Mouse (Mus musculus) gastrocnemius, adult 8-10 months (tissue): ENCODE measurements around the gene Tcf12. TPM values are rescaled to one million over a fixed set of nuclear protein-coding genes. Genes with fewer than 3 reads are reported as not detected.
A peak's percentile ranks its signal among the peaks of the same experiment; 100 is the strongest.

Experiments
- DNase-seq, 2 experiments: peaks; one replicate each; pipeline ENCODE4 v3.0.0; 2022; ENCODE audit warnings: low spot score in 2 of 2
- total RNA-seq, 4 experiments: library from RNA; stranded (reverse); gene quantifications; 2 replicates each; pipeline ENCODE4 v1.2.4; 2022

Tcf12 gene
- total RNA-seq, 4 experiments from 2014 or later = 16.6 to 26.1 (median 23.5) TPM

DNA sequence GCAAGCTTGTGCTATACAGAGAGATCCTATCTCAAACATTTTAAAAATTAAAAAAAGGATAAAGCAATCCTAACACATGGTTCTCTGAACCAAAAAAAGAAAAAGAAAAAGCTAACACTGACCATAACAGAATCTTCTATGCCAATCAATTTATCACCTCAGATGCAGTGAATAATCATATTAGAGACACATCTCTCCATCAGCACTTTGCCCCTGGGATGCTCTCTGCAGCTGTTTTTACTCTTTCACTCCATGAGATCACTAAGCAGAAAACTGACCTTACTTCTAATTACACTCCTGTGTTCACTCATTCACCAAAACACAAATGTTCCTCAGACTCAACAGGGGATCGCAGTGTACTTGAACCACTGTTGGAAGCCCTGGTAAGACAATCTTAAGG lies 128.8 kb downstream of the Tcf12 start:
- DNase-seq = no peak

DNA sequence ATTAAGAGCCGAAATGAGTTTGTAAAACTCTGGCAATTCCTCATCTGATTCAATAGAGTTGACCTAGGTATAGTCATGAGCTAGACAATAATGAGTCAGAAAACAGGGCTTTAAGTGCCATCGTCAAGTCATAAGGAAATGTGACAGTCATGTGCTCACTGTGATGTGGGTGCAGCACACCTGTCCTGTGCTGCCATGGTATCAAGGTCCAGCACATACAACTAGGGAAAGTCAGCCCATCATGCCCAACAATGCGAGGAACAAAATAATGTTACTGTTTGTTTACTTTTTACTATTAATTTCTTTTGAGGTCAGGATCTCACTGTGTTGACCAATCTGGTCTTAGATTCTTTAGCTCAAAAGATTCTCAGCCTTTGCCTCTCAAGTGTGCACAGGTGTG lies 130.6 kb downstream of the Tcf12 start:
- DNase-seq = no peak

DNA sequence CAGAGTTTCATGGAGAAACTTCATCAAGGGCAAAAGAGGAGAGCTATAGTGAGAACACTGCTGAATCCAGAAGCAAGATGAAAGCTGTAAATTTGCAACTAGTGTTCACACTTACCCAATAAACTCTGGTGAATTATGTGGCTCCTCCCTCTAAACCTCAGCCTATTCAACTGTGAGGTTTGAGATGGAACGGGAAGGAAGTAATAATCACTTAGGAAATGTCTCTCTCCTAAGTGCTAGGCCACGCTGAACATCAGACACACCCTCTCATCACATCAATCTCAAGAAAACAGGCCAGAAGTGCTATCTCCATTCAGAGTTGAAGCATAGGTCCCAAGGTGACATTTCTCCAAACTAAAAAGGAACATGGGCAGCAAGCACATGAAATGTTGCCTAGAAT lies 131.1 kb downstream of the Tcf12 start:
- no peak for DNase-seq

DNA sequence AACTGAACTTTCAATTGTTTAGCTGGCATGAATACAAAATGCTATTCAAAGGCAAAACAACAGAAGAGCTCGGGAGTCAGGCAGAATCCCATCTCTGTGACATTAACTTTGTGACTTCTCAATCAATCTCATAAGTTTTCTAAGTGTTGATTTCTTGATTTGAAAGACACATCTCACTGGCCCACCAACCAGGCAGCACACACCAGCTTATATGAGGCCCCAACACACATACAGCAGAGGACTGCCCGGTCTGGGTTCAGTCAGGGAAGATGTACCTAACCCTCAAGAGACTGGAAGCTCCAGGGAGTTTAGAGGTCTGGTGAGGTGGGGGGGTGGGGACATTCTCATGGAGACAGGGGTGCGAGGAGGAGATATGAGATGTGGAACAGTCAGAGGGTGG lies 132.8 kb downstream of the Tcf12 start:
- DNase-seq = no peak

DNA sequence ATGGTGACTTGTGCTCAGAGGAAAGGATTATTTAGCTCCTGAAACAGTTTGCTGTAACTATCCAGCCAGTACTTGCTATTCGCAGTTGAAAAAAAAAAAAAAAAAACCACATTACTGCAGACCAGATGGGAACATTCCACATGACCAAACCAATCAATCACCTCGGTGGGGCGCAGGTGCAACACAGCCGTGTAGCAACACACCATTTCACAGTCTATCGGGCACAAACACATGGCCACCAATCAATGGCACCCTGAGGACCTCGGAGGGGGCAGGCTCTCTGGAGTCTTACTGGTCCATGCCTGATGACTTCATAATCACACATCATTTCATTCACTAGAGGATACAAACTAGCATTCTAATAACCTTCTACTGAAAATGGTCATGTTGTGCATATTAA lies 135.6 kb downstream of the Tcf12 start:
- DNase-seq = no peak

DNA sequence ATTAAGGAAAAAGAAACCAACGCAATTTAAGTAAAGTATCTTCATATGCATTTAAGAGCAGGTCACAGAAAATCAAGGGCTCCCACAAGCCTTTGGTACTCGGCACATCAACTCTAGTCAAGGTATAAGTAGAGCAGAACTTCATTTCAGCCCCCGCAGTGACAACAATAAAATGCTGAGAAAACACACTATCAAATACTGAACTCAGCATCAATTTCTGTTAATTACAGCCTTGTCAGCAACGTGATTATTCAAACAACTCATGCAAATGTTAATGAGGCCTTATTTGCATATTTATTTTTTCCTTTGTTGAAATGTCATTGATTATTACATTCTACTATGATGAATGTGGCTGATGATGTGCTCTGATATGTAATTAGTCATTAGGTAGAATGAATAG lies 136.5 kb downstream of the Tcf12 start:
- DNase-seq = no peak

DNA sequence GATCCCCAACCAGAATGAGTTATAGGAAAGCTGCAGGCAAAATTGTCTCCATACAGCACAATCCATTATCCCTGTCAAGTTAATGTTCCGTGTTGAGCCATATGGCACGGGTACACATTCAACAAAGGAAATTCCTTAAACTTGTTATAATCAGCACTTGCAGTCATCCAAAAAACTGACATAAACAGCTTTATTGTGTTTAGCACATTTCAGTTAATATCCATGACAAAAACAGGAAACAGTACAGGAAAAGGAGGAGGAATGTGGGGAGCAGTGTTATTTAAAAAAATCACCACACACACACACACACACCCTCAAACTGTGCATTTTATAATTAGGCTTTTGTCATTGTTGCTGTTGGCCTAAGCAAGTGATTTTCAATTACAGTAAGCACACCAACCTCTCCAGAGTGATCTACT lies 137.1 kb downstream of the Tcf12 start:
- DNase-seq = no peak

DNA sequence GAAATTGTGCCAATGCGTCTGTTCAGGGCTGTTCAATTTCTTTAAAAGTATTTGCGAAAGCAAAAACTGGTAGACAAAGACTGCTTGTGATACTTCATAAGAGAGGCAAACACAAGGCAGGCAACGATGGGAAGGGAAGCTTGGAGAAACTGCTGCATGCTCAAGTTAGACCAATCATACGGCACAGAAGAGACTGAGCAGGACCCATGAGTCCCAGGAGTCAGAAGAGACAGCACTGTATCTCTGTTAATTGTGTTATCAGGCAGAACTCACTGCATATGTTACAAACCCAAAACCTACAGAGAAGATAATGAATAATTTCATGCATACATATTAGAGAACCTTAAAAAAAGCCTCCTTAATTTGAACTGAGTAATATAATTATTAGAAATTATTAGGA lies 147.6 kb downstream of the Tcf12 start:
- no peak for DNase-seq

DNA sequence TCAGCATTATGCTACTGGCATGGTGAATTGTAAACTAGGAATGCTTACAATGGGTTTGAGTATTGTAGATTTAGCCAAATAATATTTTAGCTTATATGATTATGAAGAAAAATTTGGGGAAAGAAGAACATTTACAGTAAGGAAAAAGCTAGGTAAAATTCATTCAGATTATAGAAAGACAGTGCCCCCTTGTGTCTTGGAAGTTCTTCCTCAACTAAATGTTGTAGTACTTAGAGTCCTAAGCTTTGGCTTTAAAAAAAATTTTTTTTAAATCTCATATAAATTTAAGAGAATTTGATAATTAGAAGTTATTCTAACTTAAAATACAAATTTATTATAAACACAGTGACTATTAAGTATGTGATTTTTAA lies 151.7 kb downstream of the Tcf12 start:
- no peak for DNase-seq

DNA sequence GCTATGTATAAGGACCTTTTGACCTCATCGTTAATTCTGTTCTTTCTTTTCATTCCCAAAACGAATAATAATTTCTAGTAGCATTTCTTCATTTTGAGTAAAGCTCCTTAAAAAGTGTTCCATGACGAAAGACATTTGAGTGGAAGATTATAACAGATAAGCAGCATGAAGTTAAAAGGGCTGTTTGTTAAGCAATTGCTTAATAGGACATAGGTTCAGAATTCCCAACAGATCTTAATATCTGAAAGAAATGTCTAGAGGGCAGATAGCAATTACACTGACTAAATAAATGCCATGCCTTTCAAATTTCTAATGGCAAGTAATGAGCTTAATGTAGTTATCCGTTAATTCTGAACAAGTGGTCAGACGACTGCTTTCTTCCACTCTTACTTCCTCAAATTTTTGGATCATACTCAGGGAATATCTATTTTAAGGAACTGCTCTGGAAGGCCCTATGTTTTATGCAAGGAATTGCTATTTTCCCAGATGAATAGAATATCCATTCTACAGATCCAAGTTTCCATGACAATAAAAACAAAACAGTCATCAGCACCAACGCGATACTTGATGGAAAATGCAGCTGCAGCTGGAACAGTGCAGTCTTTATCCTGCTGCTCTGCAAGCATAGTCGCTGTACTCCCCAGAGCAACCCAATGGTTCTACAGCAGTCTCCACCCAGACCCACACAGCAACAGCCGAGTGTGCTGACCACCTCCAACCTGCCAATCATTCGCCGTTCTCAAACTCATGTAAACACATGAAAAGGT lies 152.2 kb downstream of the Tcf12 start:
- peak; percentile 8 to 30 for DNase-seq

DNA sequence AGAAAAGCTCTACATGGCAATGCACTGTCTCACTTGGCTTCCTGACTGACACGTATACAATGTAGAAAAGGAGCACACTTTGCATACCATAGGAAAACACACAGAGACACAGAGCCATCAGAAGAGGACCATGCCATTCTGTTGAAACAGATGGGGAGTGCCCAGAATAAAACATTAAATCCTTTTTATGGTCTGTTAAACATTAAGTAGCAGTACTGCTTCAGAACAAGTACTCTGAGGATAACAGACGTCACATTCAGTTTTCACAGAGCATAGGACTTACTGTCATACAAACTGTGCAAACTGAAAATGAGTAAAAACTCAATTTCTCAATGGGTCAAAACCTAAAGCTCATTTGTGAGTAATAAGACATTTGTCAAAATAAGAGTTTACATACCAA lies 158.5 kb downstream of the Tcf12 start:
- no peak for DNase-seq

DNA sequence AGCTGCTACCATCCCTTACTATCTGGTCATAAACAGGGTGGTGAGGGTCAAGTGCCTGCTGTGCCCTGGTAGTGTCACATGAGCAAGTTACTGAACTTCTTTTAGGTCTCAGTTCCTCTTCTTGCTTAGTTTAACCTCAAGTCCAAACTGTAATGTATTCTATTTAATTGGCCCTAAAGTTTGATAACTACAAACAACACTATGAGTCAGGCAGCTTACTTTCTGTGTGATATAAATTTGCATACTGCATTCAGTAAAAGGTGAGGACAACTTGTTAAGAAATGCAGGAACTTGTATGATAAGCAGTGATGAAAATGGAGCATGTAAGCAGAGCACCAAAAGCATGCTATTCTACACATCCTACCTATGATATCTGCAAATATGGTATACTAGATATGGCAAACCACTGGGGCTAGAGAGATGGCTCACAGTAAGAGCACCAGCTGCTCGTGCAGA lies 159.0 kb downstream of the Tcf12 start:
- no peak for DNase-seq

DNA sequence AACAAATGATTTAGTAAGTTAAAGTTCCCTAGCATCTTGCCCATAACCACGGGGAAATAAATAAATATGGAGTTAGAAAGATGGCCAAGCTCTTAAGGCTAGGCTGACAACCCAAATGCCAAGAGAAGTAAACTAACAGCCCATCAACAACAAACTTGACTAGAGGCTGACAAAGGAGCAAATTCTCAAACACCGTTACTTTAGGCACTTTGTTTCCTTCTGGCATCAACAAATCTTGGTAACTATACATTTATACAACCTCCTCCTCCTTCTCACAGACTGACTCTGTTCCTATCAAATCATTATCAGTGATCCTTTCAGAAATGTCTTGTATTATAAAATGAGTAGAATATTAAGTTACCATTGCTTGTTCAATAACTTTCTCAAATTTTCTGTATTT lies 159.7 kb downstream of the Tcf12 start:
- no peak for DNase-seq

DNA sequence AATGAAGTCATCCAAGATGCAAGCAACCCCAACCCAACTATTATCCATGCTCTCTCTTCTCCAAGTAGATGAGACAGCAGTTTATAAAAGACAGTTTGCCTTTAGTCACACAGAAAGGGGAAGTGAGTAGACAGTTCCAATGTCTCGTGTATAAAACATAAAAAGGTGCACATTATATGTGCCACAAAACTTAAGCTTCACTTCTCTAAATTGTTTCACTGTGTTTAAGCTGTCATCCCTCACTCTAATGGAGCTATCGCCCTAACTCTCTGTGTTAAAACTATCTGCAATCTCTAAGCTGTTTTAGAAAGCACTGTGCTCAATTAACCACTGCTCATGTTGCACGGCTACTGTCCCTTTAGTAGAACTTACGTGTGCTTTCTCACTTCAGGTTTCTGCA lies 160.3 kb downstream of the Tcf12 start:
- no peak for DNase-seq

DNA sequence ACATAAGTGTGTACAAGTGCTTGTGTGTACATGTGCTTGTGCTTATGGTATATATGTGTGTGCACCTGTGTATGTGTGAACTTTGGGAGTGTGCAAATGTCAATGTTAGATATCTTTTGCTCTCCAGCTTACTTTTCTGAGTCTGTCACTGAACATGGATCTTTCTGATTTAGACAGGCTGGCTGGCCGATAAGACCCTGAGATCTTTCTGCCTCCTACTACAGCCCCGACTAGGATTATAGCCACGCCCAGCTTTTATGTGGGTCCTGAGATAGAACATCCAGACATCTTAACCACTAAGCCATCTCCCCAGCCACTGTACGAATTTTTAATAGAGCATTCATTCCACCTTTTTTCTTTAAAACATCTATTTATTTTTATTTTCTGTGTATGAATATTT lies 166.9 kb downstream of the Tcf12 start:
- DNase-seq = no peak

DNA sequence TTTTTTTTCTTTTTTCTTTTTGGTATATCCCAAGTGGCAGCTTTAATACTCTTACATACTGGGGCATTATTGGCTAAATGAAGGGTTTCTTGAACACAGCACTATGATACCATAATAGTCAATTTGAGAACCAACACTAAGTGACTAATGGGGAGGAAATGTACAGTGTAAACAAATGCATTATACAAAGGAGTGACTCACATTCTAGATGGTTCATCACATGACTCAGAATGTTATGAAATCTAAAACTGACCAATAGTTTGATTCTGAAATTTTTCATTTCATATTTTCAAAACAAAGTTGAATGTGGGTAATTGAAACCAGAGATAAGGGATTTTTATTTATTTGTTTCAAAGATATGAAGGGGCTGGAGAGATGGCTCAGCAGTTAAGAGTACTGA lies 169.2 kb downstream of the Tcf12 start:
- DNase-seq = no peak

DNA sequence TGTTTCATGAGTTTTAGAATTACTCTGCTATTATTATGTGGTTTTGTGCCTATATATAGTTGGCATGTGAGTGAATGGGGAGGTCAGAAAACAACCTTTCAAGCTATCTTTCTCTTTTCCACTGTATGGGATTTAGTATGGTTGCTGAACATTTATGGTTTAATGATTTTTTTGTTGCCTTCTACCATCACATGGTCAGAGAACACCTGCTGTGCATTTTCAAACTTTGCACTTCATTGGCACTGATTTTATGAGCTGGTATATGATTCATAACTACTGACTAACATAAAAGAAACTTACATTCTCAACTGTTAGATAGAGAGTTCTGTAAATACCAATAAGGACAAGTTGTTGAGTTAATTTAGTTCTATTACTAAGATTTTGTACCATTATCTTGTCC lies 171.7 kb downstream of the Tcf12 start:
- no peak for DNase-seq

DNA sequence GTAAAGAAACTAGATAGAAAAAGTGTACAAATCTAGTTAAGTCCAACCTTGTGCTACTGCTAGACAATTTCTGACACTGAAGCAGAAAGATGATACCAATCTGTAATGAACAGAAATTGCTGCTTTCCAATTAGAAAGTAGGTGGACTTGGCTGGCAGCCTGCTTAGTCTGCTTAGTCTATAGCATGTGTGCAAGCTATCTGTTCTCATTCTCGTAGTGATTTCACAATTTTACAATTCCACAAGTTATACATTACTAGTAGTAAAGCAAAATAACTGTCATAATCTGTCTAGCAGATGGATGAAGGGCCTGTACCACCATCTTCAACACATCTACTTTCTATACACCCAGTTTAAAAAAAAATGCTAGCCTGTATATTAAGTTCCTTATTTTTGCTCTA lies 175.5 kb downstream of the Tcf12 start:
- no peak for DNase-seq

DNA sequence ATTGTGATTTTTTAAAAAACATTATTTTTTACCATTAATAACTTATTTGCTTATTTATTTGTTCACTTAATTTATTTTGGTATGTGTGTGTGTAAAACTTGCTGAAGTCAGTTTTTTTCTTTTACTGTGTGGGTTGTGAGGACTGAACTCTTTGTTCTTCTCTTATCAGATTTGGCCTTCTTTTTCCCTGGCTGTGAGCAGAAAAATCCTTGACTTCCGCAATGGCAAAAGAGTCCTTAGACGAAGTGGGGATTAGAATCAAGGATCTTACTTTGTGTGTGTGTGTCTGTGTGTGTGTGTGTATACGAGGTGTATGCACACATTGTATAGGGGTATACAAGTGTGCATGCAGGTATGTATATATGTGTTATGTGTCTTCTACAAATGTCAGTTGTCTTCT lies 176.8 kb downstream of the Tcf12 start:
- DNase-seq = no peak

DNA sequence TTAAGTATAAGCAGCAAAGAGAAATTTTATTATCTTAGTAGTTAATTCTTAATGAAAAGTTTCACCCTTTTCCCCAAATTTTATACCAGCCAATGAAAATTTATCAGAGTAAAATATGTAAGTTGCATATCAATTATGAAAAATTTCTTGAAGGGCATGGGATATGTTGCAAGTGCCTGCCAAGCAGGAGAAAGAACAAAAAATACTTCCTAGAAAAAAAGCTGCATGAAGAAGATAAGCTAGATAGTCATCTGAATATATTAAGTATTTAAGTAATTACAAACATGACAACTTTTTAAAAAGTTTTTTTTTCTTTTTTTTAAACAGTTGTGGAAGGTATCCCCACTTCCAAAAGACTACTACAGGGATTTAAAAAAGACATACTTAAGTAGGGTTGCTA lies 179.7 kb downstream of the Tcf12 start:
- no peak for DNase-seq

DNA sequence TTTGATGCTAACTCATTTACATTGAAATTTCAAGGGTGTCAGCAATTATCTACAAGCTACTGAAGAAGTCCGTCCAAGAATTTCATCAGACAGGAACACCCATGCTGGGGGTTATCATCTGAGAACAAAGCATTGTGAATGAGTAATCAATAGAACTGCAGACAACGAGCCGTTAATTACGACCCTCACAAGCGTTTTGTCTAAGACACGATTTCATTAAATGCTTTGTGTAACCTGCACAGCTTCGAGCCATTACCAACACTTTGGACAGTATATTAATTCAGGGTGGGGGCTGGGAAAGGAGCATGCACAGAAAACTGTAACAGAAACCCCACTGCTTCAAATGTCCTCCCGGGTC lies 180.3 kb downstream of the Tcf12 start:
- no peak for DNase-seq

DNA sequence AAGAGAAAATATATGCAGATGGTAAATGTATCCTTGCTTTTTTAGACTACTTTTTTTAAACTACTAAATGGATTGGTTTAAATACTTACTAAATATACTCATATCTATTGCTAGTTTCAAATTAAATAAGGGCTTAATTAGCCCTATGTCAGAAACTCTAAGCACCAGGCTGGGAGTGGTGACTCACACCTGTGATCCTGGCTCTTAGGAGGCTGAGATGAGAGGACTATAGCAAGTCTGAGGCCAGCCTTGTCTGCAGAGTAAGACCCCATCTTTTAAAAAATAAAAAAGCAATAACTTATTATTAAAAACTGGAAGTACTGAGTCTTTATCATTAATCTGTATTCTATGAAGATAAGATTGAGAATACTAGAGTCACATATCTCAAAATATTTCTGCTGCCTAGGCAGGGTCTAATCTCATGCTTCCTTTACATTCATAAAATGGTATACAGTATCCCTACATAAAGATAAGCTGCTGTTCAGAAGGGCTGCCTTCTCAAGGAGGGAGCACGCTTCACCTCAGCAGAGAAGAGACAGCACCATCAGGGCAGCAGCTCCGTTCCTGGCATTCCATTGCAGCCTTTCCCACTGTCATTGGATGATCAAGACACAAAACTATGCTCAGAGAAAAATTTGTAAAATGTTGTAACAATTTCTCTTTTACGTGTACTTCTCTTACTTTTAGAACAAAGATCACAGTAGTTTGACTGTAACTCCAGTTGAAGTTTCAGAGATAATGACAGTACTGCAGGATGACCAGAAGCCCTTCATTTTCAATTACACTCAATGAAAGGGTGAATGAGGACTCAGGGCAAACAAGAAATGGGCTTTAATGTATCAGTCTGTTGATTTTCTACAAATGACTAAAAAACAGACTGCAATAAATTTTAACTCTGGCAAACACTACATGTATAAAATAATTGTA lies 181.0 kb downstream of the Tcf12 start:
- DNase-seq = no peak

DNA sequence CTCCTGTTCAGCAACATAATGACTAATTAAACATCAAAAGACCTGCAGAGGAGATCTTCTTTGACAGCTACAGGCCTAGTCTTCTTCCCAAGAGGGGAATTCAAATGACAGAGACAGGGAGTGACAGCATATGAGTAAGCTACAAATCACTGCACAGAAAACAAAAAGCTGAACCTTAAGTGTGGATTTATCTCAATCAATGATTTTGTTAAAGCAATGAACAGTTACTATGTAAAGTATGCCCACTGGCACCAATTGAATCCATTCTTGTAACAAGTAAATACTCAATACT lies 195.1 kb downstream of the Tcf12 start:
- DNase-seq = no peak
